9 mouse cellular contexts compared by ENCODE assay signal in the genomic region with DNA sequence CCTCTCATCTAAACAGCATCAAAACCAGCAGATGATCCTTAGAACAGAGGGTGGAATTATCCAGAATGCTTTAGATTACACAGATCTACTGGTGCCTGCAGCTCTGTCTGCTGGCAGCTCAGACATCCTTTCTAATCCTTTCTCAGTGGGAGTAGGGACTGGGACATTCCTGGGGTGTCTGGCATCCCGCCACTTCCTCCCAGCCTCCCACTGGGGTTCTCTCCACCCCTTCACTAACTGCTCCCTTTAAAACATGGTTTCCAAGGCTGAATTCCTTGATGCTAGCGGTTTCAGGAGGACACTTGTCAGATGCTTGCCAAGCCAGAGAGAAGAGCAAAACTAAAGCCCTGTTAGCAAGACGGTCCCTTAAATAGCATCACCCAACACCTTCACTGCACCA. TPM values are rescaled to one million over a fixed set of nuclear protein-coding genes. Genes with fewer than 3 reads are reported as not detected.
A peak's percentile ranks its signal among the peaks of the same experiment; 100 is the strongest.
DNase-seq lines count a peak whose midpoint lies in the region; ATAC-seq and TF ChIP-seq lines count a peak whose summit lies in the region.
"Had no signal": no experiment of that assay in that cellular context is flagged by ENCODE, and none has a peak within 500 bp of the region (broad histone marks: within the 10 kb centered on the region; RNA-seq: fewer than 3 reads in every experiment).

No protein-coding gene starts in this region.

- no peak for TF ChIP-seq EP300 in stomach, postnatal 0 days (optimal IDR thresholded peaks at IDR 0.05)

- 0 out of 2 replicates have a peak overlapping the region, but pooled peaks have one; percentile 28 for H3K9ac ChIP-seq in stomach, embryonic 16.5 days (ENCODE audit: low read length)
- H3K9ac ChIP-seq in stomach, postnatal 0 days (ENCODE audit: low read length) = no peak overlapping the region
- no peak overlapping the region for H3K9ac ChIP-seq in liver, embryonic 11.5 days (ENCODE audit: low read depth, low read length)
- H3K9ac ChIP-seq in forebrain, postnatal 0 days = no peak overlapping the region

- no peak for ATAC-seq in stomach, embryonic 16.5 days (ENCODE audit: insufficient read depth, low FRiP score)
- ATAC-seq in stomach, postnatal 0 days (ENCODE audit: low FRiP score, low TSS enrichment) = no peak
- ATAC-seq in liver, embryonic 11.5 days (replicated peaks; ENCODE audit: low FRiP score) = no peak
- ATAC-seq in forebrain, postnatal 0 days = no peak

- peak; percentile 58 for DNase-seq in cerebellum, adult 9-10 months
- DNase-seq in cerebellum, adult 8-10 months = no peak
- DNase-seq in stomach, postnatal 0 days (ENCODE audit: low spot score) = no peak
- peak; percentile 67 to 78 for DNase-seq in left cerebral cortex, postnatal 10 days (ENCODE audit: extremely low spot score in 1 of 2, low spot score in 2 of 2)
- no peak for DNase-seq in liver, embryonic 11.5 days (ENCODE audit: low spot score)
- no peak for DNase-seq in gastrocnemius, postnatal 14 days
- no peak for DNase-seq in forebrain, postnatal 0 days
- DNase-seq: gastrocnemius, postnatal 36 days had no signal

- no peak overlapping the region for H3K4me3 ChIP-seq in stomach, embryonic 16.5 days (replicated peaks; ENCODE audit: low read length)
- H3K4me3 ChIP-seq in stomach, postnatal 0 days (ENCODE audit: low read depth, low read length) = no peak overlapping the region
- H3K4me3 ChIP-seq in liver, embryonic 11.5 days (ENCODE audit: low read depth, low read length) = no peak overlapping the region
- no peak overlapping the region for H3K4me3 ChIP-seq in forebrain, postnatal 0 days (ENCODE audit: low read depth, low read length)

- no peaks in the 10 kb centered on the region; the same call in 1 of the 2 replicates for H3K4me1 ChIP-seq in stomach, embryonic 16.5 days (ENCODE audit: control insufficient read depth, insufficient read depth, low read length)
- H3K4me1 ChIP-seq in stomach, postnatal 0 days (replicated peaks; ENCODE audit: control insufficient read depth, insufficient read depth) = no peaks in the 10 kb centered on the region
- no peaks in the 10 kb centered on the region for H3K4me1 ChIP-seq in liver, embryonic 11.5 days (replicated peaks; ENCODE audit: control insufficient read depth, insufficient read depth, low read length)
- peaks cover 8% of the 10 kb centered on the region; the same call in 1 of the 2 replicates for H3K4me1 ChIP-seq in forebrain, postnatal 0 days (ENCODE audit: insufficient read depth)

- no peak for TF ChIP-seq CTCF in stomach, postnatal 0 days (IDR thresholded peaks at IDR 0.05; ENCODE audit: low read depth)
- no peak for TF ChIP-seq CTCF in forebrain, postnatal 0 days (IDR thresholded peaks at IDR 0.05; ENCODE audit: low read depth)

- H3K9me3 ChIP-seq in stomach, embryonic 16.5 days (replicated peaks; ENCODE audit: control insufficient read depth, low read length) = no peaks in the 10 kb centered on the region
- no peaks in the 10 kb centered on the region for H3K9me3 ChIP-seq in stomach, postnatal 0 days (ENCODE audit: control insufficient read depth, low read length)
- H3K9me3 ChIP-seq in liver, embryonic 11.5 days (ENCODE audit: control insufficient read depth, low read length) = no peaks in the 10 kb centered on the region
- no peaks in the 10 kb centered on the region for H3K9me3 ChIP-seq in forebrain, postnatal 0 days (ENCODE audit: low read length)

- H3K36me3 ChIP-seq in stomach, embryonic 16.5 days (ENCODE audit: control insufficient read depth, insufficient read depth, low read length) = no peaks in the 10 kb centered on the region
- H3K36me3 ChIP-seq in stomach, postnatal 0 days (ENCODE audit: control insufficient read depth, insufficient read depth, low read length) = no peaks in the 10 kb centered on the region
- H3K36me3 ChIP-seq in liver, embryonic 11.5 days (ENCODE audit: control insufficient read depth, insufficient read depth, low read length) = no peaks in the 10 kb centered on the region
- peaks cover 32% of the 10 kb centered on the region for H3K36me3 ChIP-seq in forebrain, postnatal 0 days (ENCODE audit: insufficient read depth)

- H3K27me3 ChIP-seq in stomach, embryonic 16.5 days (ENCODE audit: control insufficient read depth, insufficient read depth, low read length) = no peaks in the 10 kb centered on the region
- H3K27me3 ChIP-seq in stomach, postnatal 0 days (ENCODE audit: control insufficient read depth, insufficient read depth, low read length) = no peaks in the 10 kb centered on the region
- H3K27me3 ChIP-seq in liver, embryonic 11.5 days (replicated peaks; ENCODE audit: control insufficient read depth, insufficient read depth, low read length) = no peaks in the 10 kb centered on the region
- H3K27me3 ChIP-seq in forebrain, postnatal 0 days (ENCODE audit: insufficient read depth, low read length) = no peaks in the 10 kb centered on the region

- intact Hi-C loops in left cerebral cortex, postnatal 10 days (cut with DNase I) = no loop called here
- intact Hi-C loops in gastrocnemius, postnatal 14 days (cut with DNase I; ENCODE audit: low total_unique reads) = loop anchor here (5.0 kb wide), 1 partner anchor 36 kb away; no protein-coding TSS in a partner anchor

- H3K4me2 ChIP-seq in stomach, embryonic 16.5 days (ENCODE audit: low read depth, low read length) = no peak overlapping the region
- no peak overlapping the region for H3K4me2 ChIP-seq in stomach, postnatal 0 days (replicated peaks; ENCODE audit: low read depth)
- H3K4me2 ChIP-seq in liver, embryonic 11.5 days = no peak overlapping the region
- H3K4me2 ChIP-seq in forebrain, postnatal 0 days (ENCODE audit: low read depth) = no peak overlapping the region

- H3K27ac ChIP-seq in stomach, embryonic 16.5 days (ENCODE audit: low read length) = no peak overlapping the region
- no peak overlapping the region for H3K27ac ChIP-seq in stomach, postnatal 0 days (replicated peaks)
- H3K27ac ChIP-seq in liver, embryonic 11.5 days (ENCODE audit: low read depth, low read length) = no peak overlapping the region
- no peak overlapping the region for H3K27ac ChIP-seq in forebrain, postnatal 0 days (ENCODE audit: low read depth, low read length)

- 66% methylated on average over 3 of the region's 3 CpGs for WGBS in stomach, embryonic 16.5 days
- 61% methylated on average over 3 of the region's 3 CpGs for WGBS in stomach, postnatal 0 days
- 56% methylated on average over 3 of the region's 3 CpGs for WGBS in liver, embryonic 11.5 days
- WGBS in forebrain, postnatal 0 days = 42% methylated on average over 3 of the region's 3 CpGs

RNA-seq across cellular contexts. Expression of gene Olfm1, which starts 33.1 kb away (rescaled TPM):
- polyA plus RNA-seq in stomach, embryonic 16.5 days (2015; fragmentation: Nextera tagmentation; extraction: Ambion mirVana) = 14.8 and 16.2 TPM in 2 replicates
- polyA plus RNA-seq in stomach, postnatal 0 days (2015; fragmentation: Nextera tagmentation; extraction: Ambion mirVana) = 14.1 and 17.5 TPM in 2 replicates
- total RNA-seq in left cerebral cortex, postnatal 10 days (2021) = 100 to 1,000 TPM; 821 to 879 TPM
- polyA plus RNA-seq in liver, embryonic 11.5 days (2014; fragmentation: Nextera tagmentation; extraction: Ambion mirVana) = 8.8 and 9.4 TPM in 2 replicates
- 10 to 100 TPM in 1 of 2 experiments, 1 to 10 TPM in 1; 9.5 to 13.9 TPM for total RNA-seq in gastrocnemius, postnatal 14 days (2021)
- 277 and 344 TPM in 2 replicates for total RNA-seq in forebrain, postnatal 0 days (2014; rRNA removed)
- polyA plus RNA-seq in forebrain, postnatal 0 days (2015; fragmentation: Nextera tagmentation; extraction: Ambion mirVana) = 347 and 444 TPM in 2 replicates

Comparison
In these comparisons a context has a peak if more than half of its experiments do, and no peak if none do; other contexts are left out.
1. DNase-seq: peak in cerebellum, adult 9-10 months (single experiment) and left cerebral cortex, postnatal 10 days (2 of 2); none in cerebellum, adult 8-10 months (single experiment), stomach, postnatal 0 days (single experiment), liver, embryonic 11.5 days (single experiment), gastrocnemius, postnatal 14 days (single experiment) and forebrain, postnatal 0 days (single experiment).
2. RNA of gene Olfm1, which starts 33.1 kb away (polyA plus RNA-seq): 347 to 444 TPM in forebrain, postnatal 0 days; 14.8 to 16.2 TPM in stomach, embryonic 16.5 days, 14.1 to 17.5 TPM in stomach, postnatal 0 days and 8.8 to 9.4 TPM in liver, embryonic 11.5 days; every median in the first group is over 10 times any median in the second.